Mouse (Mus musculus) limb, embryonic 12.5 days (tissue): Measurements from ENCODE around the gene Mif4gd. TPM values are rescaled to one million over a fixed set of nuclear protein-coding genes. Genes with fewer than 3 reads are reported as not detected.

ENCODE experiments used
- polyA plus RNA-seq: library from polyadenylated mRNA; unstranded; fragments of >200 nt; fragmentation: Nextera tagmentation; extraction: Ambion mirVana; gene quantifications from 2 replicates; pipeline ENCODE4 v1.2.1, GENCODE M21; 2016

The Mif4gd gene
- polyA plus RNA-seq, 1 experiment from 2014 or later, result 18.2 TPM

Other genes starting within 250 kb of the Mif4gd start
- gene Hid1, start 245.2 kb downstream of the Mif4gd start, polyA plus RNA-seq, result 2.2 and 2.5 TPM in 2 replicates
- 19.7 and 19.9 TPM in 2 replicates for gene Cdr2l, start 231.1 kb downstream of the Mif4gd start, polyA plus RNA-seq
- gene Mrpl58, start 209.2 kb downstream of the Mif4gd start, polyA plus RNA-seq, result 175 and 182 TPM in 2 replicates
- 960 and 975 TPM in 2 replicates for gene Atp5h, start 193.0 kb downstream of the Mif4gd start, polyA plus RNA-seq
- 25.3 and 26.5 TPM in 2 replicates for gene Kctd2, start 192.8 kb downstream of the Mif4gd start, polyA plus RNA-seq
- 0.10 TPM in 1 of 2 replicates, not detected in the other for gene Trim80, start 172.4 kb downstream of the Mif4gd start, polyA plus RNA-seq
- 0.15 TPM in 1 of 2 replicates, not detected in the other for gene Slc16a5, start 150.5 kb downstream of the Mif4gd start, polyA plus RNA-seq
- 7.5 and 9.6 TPM in 2 replicates for gene Armc7, start 137.3 kb downstream of the Mif4gd start, polyA plus RNA-seq
- gene Nt5c, start 121.1 kb downstream of the Mif4gd start, polyA plus RNA-seq, result 66.2 and 78.2 TPM in 2 replicates
- gene Jpt1, start 98.6 kb downstream of the Mif4gd start, polyA plus RNA-seq, result 512 and 557 TPM in 2 replicates
- gene Sumo2, start 76.7 kb downstream of the Mif4gd start, polyA plus RNA-seq, result 1,335 and 1,406 TPM in 2 replicates
- 211 and 212 TPM in 2 replicates for gene Nup85, start 48.5 kb downstream of the Mif4gd start, polyA plus RNA-seq
- gene Mrps7, start 9.0 kb downstream of the Mif4gd start, polyA plus RNA-seq, result 96.0 and 106 TPM in 2 replicates
- 20.3 and 21.7 TPM in 2 replicates for gene Gga3, start 8.9 kb downstream of the Mif4gd start, polyA plus RNA-seq
- 24.1 and 34.0 TPM in 2 replicates for gene Slc25a19, start 15.3 kb upstream of the Mif4gd start, polyA plus RNA-seq
- gene Grb2, start 95.6 kb upstream of the Mif4gd start, polyA plus RNA-seq, result 109 and 114 TPM in 2 replicates
- gene Tmem94, start 152.5 kb upstream of the Mif4gd start, polyA plus RNA-seq, result 26.5 and 31.9 TPM in 2 replicates
- gene Caskin2, start 200.7 kb upstream of the Mif4gd start, polyA plus RNA-seq, result 14.9 and 16.2 TPM in 2 replicates
- gene Tsen54, start 201.8 kb upstream of the Mif4gd start, polyA plus RNA-seq, result 33.2 and 36.1 TPM in 2 replicates
- gene Llgl2, start 211.1 kb upstream of the Mif4gd start, polyA plus RNA-seq, result 5.2 and 6.3 TPM in 2 replicates
- gene Myo15b, start 245.4 kb upstream of the Mif4gd start, polyA plus RNA-seq, result 0.20 TPM in 1 of 2 replicates, not detected in the other